17 mouse cellular contexts compared by ENCODE assay signal in genomic region chr7:101128536-101128935, GRCm38 (mm10).
"Had no signal": no experiment of that assay in that cellular context is flagged by ENCODE, and none has a peak within 500 bp of the region (broad histone marks: within the 10 kb centered on the region; RNA-seq: fewer than 3 reads in every experiment).

No protein-coding gene starts in this region.

- DNase-seq: kidney, postnatal 4 days; liver; liver, embryonic 13.5 days; liver, postnatal 0 days; lung, postnatal 14 days; retina, postnatal 1 day; right cerebral cortex, postnatal 4 days; spleen, adult 18-20 months; thymus, adult 18-20 months; thymus, postnatal 14 days had no signal

- H3K27ac ChIP-seq: layer of hippocampus, adult 2 months; limb, embryonic 12.5 days; liver, embryonic 13.5 days; lung, embryonic 15.5 days; macrophage; midbrain, embryonic 12.5 days; neural tube, embryonic 12.5 days had no signal

- H3K27me3 ChIP-seq: limb, embryonic 12.5 days; liver, embryonic 13.5 days; lung, embryonic 15.5 days; megakaryocyte, embryonic 14.5 days; midbrain, embryonic 12.5 days; neural tube, embryonic 12.5 days had no signal

- H3K4me1 ChIP-seq: midbrain, embryonic 12.5 days; neural tube, embryonic 12.5 days had no signal

- H3K9me3 ChIP-seq: limb, embryonic 12.5 days; liver, embryonic 13.5 days; lung, embryonic 15.5 days; megakaryocyte, embryonic 14.5 days; midbrain, embryonic 12.5 days; neural tube, embryonic 12.5 days had no signal

- ATAC-seq: liver, postnatal 0 days had no signal

- H3K36me3 ChIP-seq: limb, embryonic 12.5 days; liver, embryonic 13.5 days; lung, embryonic 15.5 days; midbrain, embryonic 12.5 days; neural tube, embryonic 12.5 days had no signal

- H3K9ac ChIP-seq: limb, embryonic 12.5 days; liver, embryonic 13.5 days; liver, postnatal 0 days; lung, embryonic 15.5 days; midbrain, embryonic 12.5 days; neural tube, embryonic 12.5 days had no signal

- H3K4me3 ChIP-seq: layer of hippocampus, adult 2 months; limb, embryonic 12.5 days; liver, embryonic 13.5 days; lung, embryonic 15.5 days; megakaryocyte, embryonic 14.5 days; midbrain, embryonic 12.5 days; neural tube, embryonic 12.5 days had no signal

- H3K4me2 ChIP-seq: limb, embryonic 12.5 days; liver, embryonic 13.5 days; lung, embryonic 15.5 days; midbrain, embryonic 12.5 days; neural tube, embryonic 12.5 days had no signal
